Mouse (Mus musculus) cortical plate, adult 2 months (tissue): ENCODE measurements around the gene Ttyh3.

Experiments used
- CTCF ChIP-seq: fragments of 200-500 bp; IDR thresholded peaks from 2 replicates; pipeline ENCODE4 v1.5.1; 2011; ENCODE audit warnings: mild to moderate bottlenecking, control low read depth, low read length; ENCODE audit not compliant: insufficient read depth; ENCODE audit errors: extremely low read depth
- POLR2A ChIP-seq: fragments of 200-500 bp; IDR thresholded peaks from 2 replicates; pipeline ENCODE4 v1.6.1; 2011; ENCODE audit warnings: mild to moderate bottlenecking, low read length, control low read depth; ENCODE audit not compliant: insufficient read depth; ENCODE audit errors: extremely low read depth

- TF ChIP-seq POLR2A = no peak
- no peak for TF ChIP-seq CTCF
Observed at GRCm38 (mm10) chr5:140672115-140672514, 23.3 kb upstream of the Ttyh3 start.
